Mouse (Mus musculus) CD4-positive naive resting alpha-beta T cell, adult 76 days (primary cell): ENCODE results near the gene Ptger3. TPM values are rescaled to one million over a fixed set of nuclear protein-coding genes. Genes with fewer than 3 reads are reported as not detected.

ENCODE experiments used
- total RNA-seq: library from RNA; stranded (reverse); gene quantifications from one replicate; pipeline ENCODE4 v1.2.4, GENCODE M21; 2023

Ptger3 gene
- total RNA-seq, result not detected

GRCm38 (mm10) chr3:157566725-157567565 lies at the start of gene Ptger3:
Gene Ptger3 (plus strand): TSS chr3:157566892.

DNA sequence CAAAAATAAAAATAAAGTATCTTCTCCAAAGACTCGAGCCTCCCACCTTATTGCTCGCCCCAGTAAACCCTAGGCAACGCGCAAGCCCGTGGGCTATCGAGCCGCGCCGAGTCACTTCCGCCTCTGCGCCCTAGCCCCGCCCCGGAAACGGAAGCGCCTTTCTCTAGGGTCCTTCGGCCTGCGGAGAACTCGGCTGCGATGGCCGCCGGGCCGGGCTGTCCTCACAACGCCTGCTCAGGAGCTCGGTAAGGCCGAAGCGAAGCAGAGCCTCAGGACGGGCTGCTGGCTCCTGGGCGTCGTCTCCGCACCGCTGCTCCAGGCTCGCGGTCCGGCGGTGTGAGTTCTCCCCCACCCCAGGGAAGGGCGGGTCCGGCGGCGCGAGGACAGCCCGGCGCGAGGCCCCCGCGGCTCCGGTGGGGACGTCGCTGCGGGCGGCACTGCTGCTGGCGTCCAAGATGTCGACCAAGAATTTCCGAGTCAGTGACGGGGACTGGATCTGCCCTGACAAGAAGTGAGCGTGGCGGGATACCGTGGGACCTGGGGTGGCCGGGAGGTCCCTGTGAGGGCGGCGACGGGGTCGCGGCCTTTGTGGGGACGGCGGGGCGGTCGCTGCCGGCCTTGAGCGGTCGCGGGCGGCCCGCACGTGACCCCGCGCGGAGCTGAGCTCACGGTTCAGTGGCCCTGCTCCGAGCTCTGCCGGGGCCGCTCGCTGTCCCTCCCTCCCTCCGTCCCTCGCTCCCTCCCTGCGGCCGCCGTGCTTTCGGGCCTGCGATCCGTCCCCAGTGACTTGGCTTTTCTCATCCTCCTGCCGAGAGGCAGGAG lies 32.5 kb upstream of the Ptger3 start, which contains the start of gene Zranb2:
Gene Zranb2 (plus strand): TSS at position 197 of the 822 bp plus-strand sequence.

Other genes starting within 250 kb of the Ptger3 start
- gene Zranb2, start 32.7 kb upstream of the Ptger3 start, total RNA-seq, result 59.4 TPM